Mouse (Mus musculus): ENCODE results near the gene Cdv3.
"Not testable (repeated sequence)": the region's sequence is repeated elsewhere in the genome, so short reads cannot be mapped to it uniquely, and the experiment has no call there.

Gene Cdv3

DNA sequence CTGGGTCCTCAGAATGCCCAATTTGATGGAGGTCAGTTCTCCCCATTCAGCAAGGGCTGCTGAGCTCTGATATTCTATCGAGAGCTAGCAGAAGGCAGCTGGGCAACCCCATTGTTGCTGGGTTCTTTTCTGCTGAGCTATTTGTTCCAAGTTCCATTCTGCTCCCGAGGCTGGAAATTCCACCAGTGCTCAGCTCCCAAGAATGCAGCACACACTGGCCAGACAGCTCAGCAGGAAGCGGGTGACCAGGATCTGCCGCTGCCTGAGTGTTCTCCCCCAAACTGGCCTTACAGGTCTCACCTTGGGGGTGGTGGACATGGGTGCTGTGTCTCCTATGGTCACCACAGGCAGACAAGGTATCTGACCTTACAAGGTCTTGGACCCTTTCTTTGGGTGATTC is 4.3 kb upstream of the Cdv3 start:
- no peak for DNase-seq

DNA sequence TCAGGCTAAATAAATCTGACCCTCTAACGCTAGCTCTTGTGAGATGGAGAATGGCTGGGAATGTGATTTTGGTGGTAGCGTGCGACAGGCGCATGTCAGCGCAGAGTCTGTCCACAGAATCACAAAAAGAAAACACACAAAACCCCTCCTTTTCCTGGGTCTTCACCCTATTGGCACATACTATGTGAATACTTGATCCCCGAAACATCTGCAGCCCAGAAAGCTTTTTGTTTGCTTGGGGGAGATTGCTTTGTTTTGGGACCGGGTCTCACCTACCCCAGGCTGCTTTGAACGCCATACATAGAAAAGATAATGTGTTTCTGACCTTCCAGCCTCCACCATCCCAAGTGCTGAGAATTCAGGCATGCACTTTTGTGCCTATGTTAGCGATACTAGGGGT is 716 bp upstream of the Cdv3 start:
- DNase-seq: no peak

DNA sequence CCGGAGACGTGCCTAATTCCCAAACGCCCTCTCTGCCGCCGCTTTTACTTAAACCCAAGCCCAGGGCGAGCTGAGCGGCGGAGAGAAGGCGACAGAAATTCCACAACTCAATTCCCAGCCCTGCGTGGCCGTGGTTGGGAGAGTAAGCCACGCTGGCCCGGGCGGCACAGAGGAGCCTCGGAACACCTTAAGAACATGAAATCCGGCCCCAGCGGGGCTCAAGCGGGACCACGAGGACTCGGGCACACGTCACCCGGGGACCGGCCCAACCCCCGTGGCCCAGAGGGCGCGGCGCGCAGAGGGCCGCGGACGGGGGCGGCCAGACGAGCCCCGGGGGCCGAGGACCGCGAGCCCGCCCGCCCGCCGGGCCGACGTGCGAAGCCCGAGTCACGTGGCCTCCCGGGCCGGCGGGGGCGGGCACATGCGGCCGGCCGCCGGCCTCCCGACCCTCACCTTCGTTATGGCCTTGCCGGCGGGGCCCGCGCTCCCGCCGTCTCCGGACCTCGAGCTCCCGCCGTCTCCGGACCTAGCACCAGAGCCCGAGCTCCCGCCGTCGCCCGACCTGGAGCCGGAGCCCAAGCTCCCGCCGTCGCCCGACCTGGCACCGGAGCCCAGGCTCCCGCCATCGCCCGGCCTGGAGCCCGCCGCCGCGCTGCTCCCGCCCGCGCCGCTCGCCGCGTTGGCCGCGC is 895 bp downstream of the Cdv3 start:
- peak; percentile 57 for DNase-seq

DNA sequence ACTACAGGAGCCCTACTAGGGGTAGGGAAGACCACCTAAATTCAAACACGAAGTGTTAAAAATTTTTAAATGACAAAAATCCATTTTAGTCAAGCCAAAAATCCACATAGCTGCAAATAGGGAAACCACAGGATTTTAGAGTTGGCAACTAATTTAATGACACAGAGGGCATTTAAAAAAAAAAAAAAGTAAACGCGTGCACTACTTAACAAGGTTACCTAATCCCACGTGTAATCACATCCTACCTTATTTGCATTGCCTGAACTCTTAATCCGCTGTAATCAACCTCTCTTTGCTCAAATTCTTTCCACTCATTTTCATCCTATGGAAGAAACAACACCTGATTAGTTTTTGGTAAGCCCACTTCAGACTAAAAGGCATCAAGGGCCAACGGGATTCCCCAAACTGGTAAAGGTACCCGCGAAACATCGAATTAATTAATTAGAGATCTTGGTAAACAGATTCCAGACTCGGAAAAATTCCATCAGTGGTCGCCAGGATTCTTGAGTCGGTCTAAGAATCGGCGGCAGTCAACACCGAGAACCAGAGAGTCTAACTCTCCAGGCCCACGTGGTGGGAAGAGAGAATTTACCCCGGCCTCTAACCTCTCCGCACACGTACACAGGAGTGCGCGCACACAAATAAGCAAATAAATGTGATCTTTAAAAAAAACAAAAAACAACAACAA is 1.8 kb downstream of the Cdv3 start:
- no peak for DNase-seq

DNA sequence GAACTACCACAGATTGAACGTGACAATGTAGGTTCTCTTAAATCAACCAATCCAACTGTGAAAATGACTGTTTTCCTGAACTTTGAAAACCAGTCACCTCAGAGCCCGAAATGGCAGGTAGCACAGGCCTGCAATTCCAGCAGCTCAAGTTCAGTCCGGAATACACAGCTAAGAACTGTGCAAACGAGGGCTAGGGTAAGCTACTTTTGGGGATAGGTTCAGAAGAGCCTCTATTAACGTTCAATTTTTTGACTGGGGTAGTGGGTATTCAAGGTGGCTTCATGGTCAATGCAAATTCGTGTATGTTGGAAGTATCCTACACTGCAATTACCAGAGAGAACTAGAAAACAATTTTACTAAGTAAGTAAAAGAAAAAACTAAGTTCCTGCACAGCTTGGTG is 2.6 kb downstream of the Cdv3 start:
- DNase-seq: no peak

DNA sequence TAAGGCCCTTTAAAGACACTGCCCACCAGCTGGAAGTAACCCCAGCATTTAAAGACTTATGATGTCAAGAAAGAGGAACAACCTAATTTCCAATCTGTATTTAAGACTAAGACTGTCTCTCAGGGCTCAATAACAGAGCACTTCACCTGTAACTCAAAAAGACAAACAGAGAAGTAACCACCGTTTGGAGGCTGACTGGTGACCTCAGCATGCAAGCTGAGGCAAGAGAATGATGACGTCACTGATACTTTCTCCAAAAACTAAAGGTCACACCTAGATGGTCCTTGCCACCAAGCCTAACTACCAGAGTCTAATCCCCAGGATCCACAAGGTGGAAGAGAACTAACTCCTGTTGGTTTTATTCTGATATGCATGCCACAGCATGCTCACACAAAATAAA is 5.0 kb downstream of the Cdv3 start:
- DNase-seq: no peak

DNA sequence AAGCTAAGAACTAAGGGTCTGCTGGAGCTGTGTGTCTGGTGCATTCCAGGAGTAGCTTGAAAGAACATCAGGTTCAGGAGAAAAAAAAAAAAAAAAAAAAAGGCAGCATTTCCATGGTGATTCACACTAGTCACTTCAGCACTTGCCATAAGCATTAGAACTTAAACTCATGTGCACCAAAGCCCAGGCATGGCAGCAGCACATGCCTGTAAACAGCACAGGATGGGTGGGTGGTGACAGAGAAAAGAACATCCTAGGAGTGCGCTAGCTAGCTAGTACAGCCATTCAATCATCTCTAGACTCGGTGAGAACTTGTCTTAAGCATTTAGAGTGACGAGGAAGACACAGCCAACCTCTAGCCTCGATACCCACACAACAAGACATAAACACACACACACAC is 7.1 kb downstream of the Cdv3 start:
- no peak for DNase-seq

DNA sequence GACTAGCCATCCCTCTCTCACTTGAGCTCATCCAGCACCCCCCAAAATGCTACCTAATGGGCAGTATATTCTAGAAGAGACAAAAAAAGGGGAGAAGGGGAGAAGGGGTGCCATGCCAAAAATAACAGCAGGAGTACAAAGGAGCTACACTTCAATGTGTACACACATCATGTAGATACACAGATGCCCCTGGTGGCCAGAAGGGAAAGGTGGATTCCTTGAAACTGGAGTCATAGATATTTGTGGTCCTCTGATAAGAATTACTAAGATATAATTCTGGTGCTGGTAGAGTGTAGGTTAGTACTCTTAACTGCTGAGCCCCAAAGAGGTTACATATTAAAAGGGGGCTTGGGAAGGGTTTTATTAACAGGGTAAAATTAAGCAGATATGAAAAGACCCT is 7.7 kb downstream of the Cdv3 start:
- no peak for DNase-seq

DNA sequence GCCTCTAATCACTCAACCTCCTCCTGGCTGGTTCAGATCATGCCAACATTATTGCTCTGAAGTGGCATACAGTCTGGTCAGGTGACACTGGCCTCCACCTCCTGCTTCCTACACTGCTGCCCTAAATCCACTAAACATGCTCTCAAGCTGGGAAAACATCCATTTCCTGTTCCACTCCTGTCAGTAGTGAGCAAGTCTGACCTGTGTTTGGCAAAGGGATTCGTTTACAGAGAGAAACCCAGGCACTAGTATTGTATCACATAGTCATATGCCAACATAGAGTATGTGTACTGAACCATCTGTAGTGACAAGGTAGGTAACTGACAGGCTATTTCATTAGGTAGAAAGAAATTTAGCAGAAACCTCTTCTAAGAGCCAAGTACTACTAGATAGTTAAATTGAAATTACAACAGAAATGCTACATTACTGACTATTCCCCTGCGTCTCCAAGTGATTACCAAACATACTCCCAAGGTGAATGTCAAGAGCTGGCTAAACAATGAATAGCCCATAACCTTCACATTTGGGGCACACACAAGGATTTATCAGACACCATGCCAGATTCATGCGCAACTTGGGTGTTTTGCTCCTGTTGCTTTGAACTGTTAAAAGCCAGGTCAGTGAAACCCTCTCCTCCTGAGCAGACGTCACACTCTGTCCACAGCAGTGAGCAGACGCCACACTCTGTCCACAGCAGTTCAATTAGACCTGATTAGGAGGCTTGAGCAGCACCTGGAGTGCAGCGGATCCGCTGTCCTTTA is 12.0 kb downstream of the Cdv3 start:
- DNase-seq: not testable (repeated sequence)

DNA sequence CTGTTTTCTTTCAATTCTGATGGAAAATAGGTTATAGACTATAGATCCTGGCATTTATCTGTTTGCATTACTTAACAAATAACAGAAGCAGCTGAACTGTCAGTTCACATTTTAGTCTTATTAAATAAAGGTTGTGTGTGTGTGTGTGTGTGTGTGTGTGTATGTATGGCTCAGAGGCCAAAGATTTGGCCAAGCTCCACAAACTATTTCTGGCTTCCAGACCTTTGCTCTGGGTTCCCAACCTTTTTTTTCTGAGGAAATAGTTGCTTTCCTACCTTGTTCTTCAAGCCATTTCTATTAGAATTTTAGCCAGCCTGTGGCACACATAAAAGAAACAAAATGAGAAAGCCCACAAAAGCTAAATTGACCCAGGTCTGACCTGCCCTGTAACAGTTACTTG is 16.8 kb downstream of the Cdv3 start:
- DNase-seq: no peak

DNA sequence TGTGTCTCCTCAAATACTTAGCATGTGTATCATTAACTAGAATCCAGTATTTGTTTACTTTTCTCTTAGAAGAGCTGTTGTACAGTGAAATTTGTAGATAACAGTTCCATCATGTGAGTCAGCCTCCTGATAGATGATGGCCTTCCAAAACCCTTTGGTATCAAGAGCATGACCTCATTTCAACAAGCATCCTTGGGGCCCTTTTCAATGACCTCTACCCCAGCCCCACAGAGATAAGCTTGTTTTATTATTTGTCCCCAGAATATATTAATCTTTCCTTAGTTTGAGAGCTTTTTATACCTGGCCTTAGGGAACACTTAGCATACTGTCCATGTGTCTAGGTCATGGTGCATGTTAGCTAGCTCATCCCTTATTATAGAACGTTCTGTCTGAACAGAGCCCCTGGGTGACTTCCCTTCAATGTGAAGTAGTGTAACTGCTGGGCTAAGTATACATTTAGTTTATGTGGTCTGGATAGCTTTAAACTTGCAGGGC is 17.6 kb downstream of the Cdv3 start:
- no peak for DNase-seq

DNA sequence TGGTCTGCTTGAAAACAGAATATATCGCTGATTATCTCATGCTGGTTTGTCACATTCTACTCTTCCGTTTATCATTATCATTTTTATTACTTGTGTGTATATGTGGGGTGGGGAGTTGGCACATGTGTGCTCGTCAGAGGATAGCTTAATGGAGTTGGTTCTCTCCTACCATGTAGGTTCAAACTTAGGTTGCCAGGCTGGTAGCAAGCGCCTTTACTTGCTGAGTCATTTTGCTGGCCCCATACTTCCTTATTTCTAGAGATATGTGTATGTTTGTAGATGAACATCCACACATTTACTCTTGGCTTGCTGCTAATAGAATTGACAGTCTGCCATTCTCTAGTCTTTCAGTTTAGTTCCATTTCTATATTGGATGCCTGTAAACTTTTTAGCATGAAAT is 18.6 kb downstream of the Cdv3 start:
- DNase-seq: no peak

DNA sequence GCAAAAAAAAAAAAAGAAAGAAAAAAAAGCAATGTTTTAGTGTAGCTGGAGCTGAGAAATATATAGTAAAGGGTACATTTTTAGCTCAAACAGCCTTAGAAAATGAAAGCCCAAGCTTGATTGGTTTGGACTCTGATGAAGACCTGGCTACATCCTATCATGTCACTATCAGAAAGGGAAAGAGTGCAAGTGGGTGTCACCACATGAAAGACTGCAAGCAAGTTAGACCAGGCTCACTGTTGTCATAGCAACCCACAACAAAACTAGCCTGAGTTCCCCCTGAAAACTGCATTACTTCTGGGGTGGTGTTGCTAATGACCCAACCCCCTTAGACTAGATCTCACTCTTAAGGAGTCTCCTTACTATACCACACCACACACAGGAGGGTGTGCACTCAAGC is 28.7 kb downstream of the Cdv3 start:
- no peak for DNase-seq

DNA sequence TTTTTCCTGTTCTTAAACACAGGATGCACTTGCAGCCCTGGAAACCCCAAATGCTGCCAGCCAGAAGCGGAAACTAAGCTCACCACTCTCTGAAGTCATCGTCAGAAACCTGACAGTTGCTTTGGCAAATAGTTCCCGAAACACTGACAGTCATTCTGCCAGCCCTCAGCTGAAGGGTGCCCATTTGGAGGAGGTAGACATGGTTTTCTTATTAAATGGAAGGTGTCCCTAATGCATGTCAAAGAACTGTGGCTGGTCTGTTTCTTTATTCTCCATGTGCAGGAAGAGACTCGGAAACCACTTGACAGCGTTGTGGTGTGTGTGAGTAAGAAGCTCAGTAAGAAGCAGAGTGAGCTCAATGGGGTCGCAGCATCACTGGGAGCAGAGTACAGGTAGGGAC is 33.0 kb downstream of the Cdv3 start:
- DNase-seq: no peak

DNA sequence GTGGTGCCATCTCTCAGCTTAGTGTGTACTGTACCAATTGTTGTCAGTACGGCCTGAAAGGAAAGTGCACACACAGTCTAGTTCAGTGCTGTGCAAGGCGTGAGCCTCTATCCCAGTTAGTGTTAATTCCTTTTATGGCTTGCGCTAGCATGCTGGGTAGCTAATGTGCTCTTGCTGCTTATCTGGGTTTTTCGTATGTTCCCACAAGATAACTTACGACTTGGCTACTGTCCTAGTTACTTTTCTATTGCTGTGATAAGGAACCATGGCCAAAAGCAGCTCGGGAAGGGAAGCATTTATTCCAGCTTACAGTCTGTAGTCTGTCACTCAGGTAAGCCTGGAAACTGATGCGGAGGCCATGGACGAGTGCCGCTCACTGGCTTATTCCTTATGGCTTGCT is 39.2 kb downstream of the Cdv3 start:
- DNase-seq: no peak

DNA sequence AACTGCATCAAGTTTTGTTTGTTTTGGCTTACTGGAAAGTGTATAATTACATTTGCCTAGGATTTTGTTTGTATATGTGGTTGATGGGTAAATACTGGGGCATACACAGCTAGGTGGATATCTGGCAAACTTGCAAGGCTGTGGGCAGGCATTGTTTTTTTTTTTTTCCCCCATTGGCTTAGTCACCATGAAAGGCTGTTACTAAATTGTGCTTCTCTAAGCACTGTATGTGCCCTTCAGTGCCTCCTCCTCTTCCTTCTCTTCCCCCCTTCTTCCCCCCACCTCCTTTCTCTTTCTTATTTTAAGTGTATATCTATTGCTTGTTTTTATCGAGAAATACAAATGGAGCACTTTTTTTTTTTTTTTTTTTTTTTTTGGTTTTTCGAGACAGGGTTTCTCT is 41.0 kb downstream of the Cdv3 start:
- DNase-seq: no peak

DNA sequence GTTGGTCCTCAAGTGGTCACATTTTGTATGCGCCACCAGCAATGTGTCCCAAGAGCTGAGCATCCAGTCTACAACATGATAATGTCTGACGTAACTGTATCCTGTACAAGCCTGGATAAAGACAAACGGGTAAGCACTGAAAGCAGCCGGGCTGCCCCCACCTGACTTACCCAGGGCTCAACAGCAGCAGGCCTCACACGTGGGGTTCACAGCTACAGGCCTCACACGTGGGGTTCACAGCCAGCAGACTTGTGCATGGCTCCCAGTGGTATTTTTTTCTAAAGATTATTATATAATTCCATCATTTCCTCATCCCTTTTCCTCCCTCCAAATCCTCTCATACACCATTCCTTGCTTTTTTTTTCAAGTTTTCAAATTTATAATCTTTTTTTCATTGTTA is 55.8 kb downstream of the Cdv3 start:
- DNase-seq: no peak

DNA sequence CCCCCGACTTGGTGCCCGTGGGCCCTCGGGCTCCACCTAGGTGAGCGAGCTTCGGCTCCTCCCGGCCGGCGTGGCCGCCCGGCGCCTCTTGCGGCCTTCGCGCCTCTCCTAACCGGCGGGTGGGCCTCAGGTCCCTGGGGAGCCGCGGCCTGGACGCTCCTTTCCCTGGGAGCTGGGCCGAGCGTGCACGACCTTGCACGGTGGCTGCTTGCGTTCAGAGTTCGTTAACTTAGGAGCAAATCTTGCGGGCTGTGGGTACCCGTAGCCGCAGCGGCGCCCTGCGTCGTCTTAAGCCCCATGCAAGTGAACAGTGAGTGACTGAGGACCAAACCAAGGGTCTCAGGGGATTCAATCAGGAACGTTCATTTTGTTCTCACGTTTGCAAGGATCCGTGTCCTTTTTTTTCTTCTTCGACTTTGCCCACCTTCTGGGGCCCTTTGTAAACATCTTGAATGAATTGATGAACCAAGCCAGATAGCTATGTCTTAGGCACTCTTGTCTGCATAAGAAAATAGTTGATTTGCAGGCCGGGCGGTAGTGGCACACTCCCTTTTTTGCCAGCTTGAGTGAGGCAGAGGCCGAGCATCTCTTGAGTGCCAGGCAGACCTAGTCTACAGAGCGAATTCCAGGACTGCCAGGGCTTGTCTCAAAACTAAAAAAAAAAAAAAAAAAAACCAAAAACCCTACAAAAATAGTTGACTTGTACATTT is 60.2 kb downstream of the Cdv3 start:
- no peak for DNase-seq

DNA sequence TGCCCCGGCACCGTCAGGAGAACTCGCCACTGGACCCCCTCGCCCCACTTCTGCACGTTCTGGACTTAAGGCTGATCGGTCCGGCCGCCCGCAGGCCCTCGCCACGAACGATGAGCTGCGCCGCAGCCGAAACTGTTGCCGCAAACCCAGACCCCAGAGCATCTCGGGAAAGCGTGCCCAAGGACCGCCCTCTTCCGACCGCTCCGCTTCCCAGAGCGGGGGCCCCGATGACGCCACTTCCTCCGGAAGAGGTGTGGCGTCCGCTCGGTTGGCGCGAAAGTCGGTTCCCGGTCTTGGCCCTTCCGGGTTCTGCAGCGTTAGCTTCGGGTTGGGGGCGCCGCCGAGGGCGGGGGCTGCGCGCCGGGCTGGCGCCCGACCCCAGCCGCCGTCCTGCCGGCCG is 60.7 kb downstream of the Cdv3 start, which contains the start of the genes 1300017J02Rik and Topbp1:
TSS of gene 1300017J02Rik (minus strand) at position 156 of the 400 bp plus-strand sequence.
TSS of gene Topbp1 (plus strand) at position 289 of the 400 bp plus-strand sequence.
- peak; percentile 86 for DNase-seq

Data from cerebellum, adult 11 months (tissue).